Mouse (Mus musculus): ENCODE results near the gene F3.

DNA sequence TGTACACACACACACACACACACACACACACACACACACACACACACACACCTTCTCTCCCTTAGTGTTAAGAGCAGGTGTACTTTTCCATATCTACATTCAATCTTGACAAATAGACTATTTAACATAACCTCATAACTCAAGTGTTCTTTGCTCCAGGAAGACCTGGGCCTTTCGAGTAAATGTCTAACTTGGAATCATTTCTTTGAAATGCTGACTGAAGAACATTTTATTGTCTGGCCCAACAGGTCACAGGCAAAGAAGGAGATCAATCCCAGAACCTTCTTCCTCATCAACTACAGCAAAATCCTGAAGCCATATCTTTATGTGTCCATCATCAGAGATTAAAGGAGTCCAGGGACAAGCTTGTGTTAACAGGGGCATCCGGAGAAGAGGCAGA is 8.9 kb upstream of the F3 start:
- TF ChIP-seq CTCF (IDR thresholded peaks at IDR 0.05; ENCODE audit: borderline replicate concordance, extremely low read depth, insufficient read depth, insufficient read length) = no peak
- no peak for TF ChIP-seq POLR2A (IDR thresholded peaks at IDR 0.05; ENCODE audit: borderline replicate concordance, extremely low read depth, insufficient read depth, insufficient read length, poor library complexity, severe bottlenecking)

Data from brain, embryonic 14.5 days (tissue).